Mouse (Mus musculus) liver, adult 2 months (tissue): ENCODE measurements around the gene Akr1e1. TPM values are rescaled to one million over a fixed set of nuclear protein-coding genes. Genes with fewer than 3 reads are reported as not detected.

ENCODE experiments used
- DNase-seq: peaks from one replicate; pipeline ENCODE4 v3.0.0-alpha.2; 2011; ENCODE audit warnings: low read depth, low spot score; ENCODE audit errors: extremely low read depth
- H3K27ac ChIP-seq: fragments of 200-500 bp; replicated peaks from 2 replicates; pipeline ENCODE4 v1.5.1; 2012; ENCODE audit warnings: low read depth, mild to moderate bottlenecking, control low read depth, inconsistent platforms, low read length; ENCODE audit not compliant: insufficient read depth
- H3K27me3 ChIP-seq: fragments of 200-500 bp; 2 replicates; pipeline ENCODE4 v1.6.1; 2012; ENCODE audit warnings: mild to moderate bottlenecking, moderate library complexity, low read length, inconsistent platforms; ENCODE audit not compliant: control insufficient read depth, insufficient read depth
- H3K36me3 ChIP-seq: fragments of 200-500 bp; 2 replicates; pipeline ENCODE4 v1.6.1; 2012; ENCODE audit warnings: low read length, inconsistent platforms; ENCODE audit not compliant: control insufficient read depth, insufficient read depth
- H3K4me1 ChIP-seq: fragments of 200-500 bp; 2 replicates; pipeline ENCODE4 v1.6.1; 2011; ENCODE audit warnings: low read length; ENCODE audit not compliant: control insufficient read depth, insufficient read depth
- H3K4me3 ChIP-seq: fragments of 200-500 bp; 2 replicates; pipeline ENCODE4 v1.5.1; 2011; ENCODE audit warnings: low read depth, mild to moderate bottlenecking, control low read depth, low read length, moderate library complexity; ENCODE audit not compliant: insufficient read depth
- H3K79me2 ChIP-seq: fragments of 200-500 bp; 2 replicates; pipeline ENCODE4 v1.6.1; 2012; ENCODE audit warnings: inconsistent platforms, mild to moderate bottlenecking, low read length, moderate library complexity; ENCODE audit not compliant: control insufficient read depth, insufficient read depth
- H3K9ac ChIP-seq: fragments of 200-500 bp; 2 replicates; pipeline ENCODE4 v1.6.1; 2012; ENCODE audit warnings: low read depth, mild to moderate bottlenecking, control low read depth, inconsistent platforms, low read length
- CTCF ChIP-seq: fragments of 200-500 bp; IDR thresholded peaks from 2 replicates; pipeline ENCODE4 v1.5.1; 2011; ENCODE audit warnings: low read depth, low read length, control low read depth
- POLR2A ChIP-seq: fragments of 200-500 bp; IDR thresholded peaks from 2 replicates; pipeline ENCODE4 v1.6.1; 2011; ENCODE audit warnings: low read length, control low read depth; ENCODE audit not compliant: insufficient read depth; ENCODE audit errors: extremely low read depth
- WGBS: fragments of 180-500 bp; shearing (Covaris S2); methylation state at CpG from one replicate; pipeline ENCODE4 v1.1.7; 2018; 5-methylcytosine and 5-hydroxymethylcytosine counted together
- polyA plus RNA-seq: library from polyadenylated mRNA; depleted of rRNA; stranded (reverse); fragments of >200 nt; gene quantifications from 2 replicates; pipeline ENCODE4 v1.2.3, GENCODE M21; 2012; rRNA removed
- total RNA-seq: library from RNA; depleted of rRNA; stranded (reverse); fragments of >200 nt; gene quantifications from 2 replicates; pipeline ENCODE4 v1.2.3, GENCODE M21; 2014; rRNA removed

Gene Akr1e1
- total and polyA plus RNA-seq, 2 experiments, result 9.1 to 22.8 TPM

GRCm38 (mm10) chr13:4560500-4560899, 48.5 kb downstream of the Akr1e1 start:
- H3K79me2 ChIP-seq, result no peaks in the 10 kb centered on the region
- no peak overlapping the region for H3K4me3 ChIP-seq
- no peak overlapping the region for H3K27ac ChIP-seq
- no peak for DNase-seq
- no peaks in the 10 kb centered on the region for H3K27me3 ChIP-seq
- TF ChIP-seq CTCF (no peak), POLR2A (no peak)
- H3K4me1 ChIP-seq, result no peaks in the 10 kb centered on the region
- H3K36me3 ChIP-seq, result no peaks in the 10 kb centered on the region
- no peak overlapping the region for H3K9ac ChIP-seq

GRCm38 (mm10) chr13:4559143-4559542, 49.8 kb downstream of the Akr1e1 start:
- no peak overlapping the region for H3K4me3 ChIP-seq
- no peaks in the 10 kb centered on the region for H3K36me3 ChIP-seq
- WGBS, result 78% methylated on average over 1 of the region's 1 CpGs
- no peaks in the 10 kb centered on the region for H3K27me3 ChIP-seq
- no peak overlapping the region for H3K9ac ChIP-seq
- H3K27ac ChIP-seq, result no peak overlapping the region
- no peak for TF ChIP-seq CTCF
- TF ChIP-seq POLR2A, result no peak
- H3K79me2 ChIP-seq, result no peaks in the 10 kb centered on the region
- H3K4me1 ChIP-seq, result no peaks in the 10 kb centered on the region
- no peak for DNase-seq

Other genes with a start within 250 kb of the Akr1e1 start
- 1,137 and 1,675 TPM in 2 replicates for gene Akr1c6, start 174.9 kb downstream of the Akr1e1 start, total RNA-seq
- gene Akr1c6, start 174.9 kb downstream of the Akr1e1 start, polyA plus RNA-seq, result 288 and 353 TPM in 2 replicates
- 110 and 240 TPM in 2 replicates for gene Akr1c20, start 85.8 kb downstream of the Akr1e1 start, total RNA-seq
- gene Akr1c20, start 85.8 kb downstream of the Akr1e1 start, polyA plus RNA-seq, result 28.6 and 33.1 TPM in 2 replicates
- 0.74 TPM in 1 of 2 replicates, not detected in the other for gene Akr1c21, start 35.1 kb downstream of the Akr1e1 start, total RNA-seq
- gene Akr1c21, start 35.1 kb downstream of the Akr1e1 start, polyA plus RNA-seq, result not detected in 2 replicates